Mouse (Mus musculus) embryonic facial prominence, embryonic 12.5 days (tissue): ENCODE measurements at regions not wholly inside any gene's neighbourhood (a gene's known extent, or its start where the extent isn't known, plus 50 kb on each side); places are given as distances from the start of the nearest gene placed in this dataset.

ENCODE experiments used
- ATAC-seq: fragments of 200-750 bp; cut with Nextera tagmentation; 2 replicates; pipeline ENCODE4 v1.8.0; 2017; ENCODE audit not compliant: insufficient number of reproducible peaks, insufficient read depth, low FRiP score, low TSS enrichment
- H3K27ac ChIP-seq: fragments of 300-500 bp; sonication (generic); 2 replicates; pipeline ENCODE4 v1.5.1; 2016; ENCODE audit warnings: mild to moderate bottlenecking
- H3K27me3 ChIP-seq: fragments of 300-500 bp; sonication (generic); 2 replicates; pipeline ENCODE4 v1.6.1; 2016; ENCODE audit warnings: mild to moderate bottlenecking, moderate library complexity
- H3K36me3 ChIP-seq: fragments of 300-500 bp; sonication (generic); 2 replicates; pipeline ENCODE4 v1.6.1; 2016; ENCODE audit warnings: mild to moderate bottlenecking
- H3K4me1 ChIP-seq: fragments of 300-500 bp; sonication (generic); 2 replicates; pipeline ENCODE4 v1.6.1; 2016
- H3K4me2 ChIP-seq: fragments of 300-500 bp; sonication (generic); replicated peaks from 2 replicates; pipeline ENCODE4 v1.6.1; 2016; ENCODE audit warnings: mild to moderate bottlenecking, moderate library complexity
- H3K4me3 ChIP-seq: fragments of 300-500 bp; sonication (generic); 2 replicates; pipeline ENCODE4 v1.5.1; 2016; ENCODE audit warnings: mild to moderate bottlenecking
- H3K9ac ChIP-seq: fragments of 300-500 bp; sonication (generic); 2 replicates; pipeline ENCODE4 v1.6.1; 2016; ENCODE audit warnings: mild to moderate bottlenecking, moderate library complexity
- H3K9me3 ChIP-seq: fragments of 300-500 bp; sonication (generic); 2 replicates; pipeline ENCODE4 v1.6.1; 2016; ENCODE audit warnings: mild to moderate bottlenecking, moderate library complexity
- WGBS: fragments of 180-500 bp; shearing (Covaris S2); methylation state at CpG from one replicate; pipeline ENCODE4 v1.1.7; 2016; 5-methylcytosine and 5-hydroxymethylcytosine counted together

- no peak overlapping the region for H3K4me2 ChIP-seq
- H3K27ac ChIP-seq = no peak overlapping the region
- peaks cover 4% of the 10 kb centered on the region; the same call in 1 of the 2 replicates for H3K4me1 ChIP-seq
- H3K36me3 ChIP-seq = no peaks in the 10 kb centered on the region
- H3K4me3 ChIP-seq = no peak overlapping the region
- no peak overlapping the region for H3K9ac ChIP-seq
- H3K9me3 ChIP-seq = no peaks in the 10 kb centered on the region
- H3K27me3 ChIP-seq = no peaks in the 10 kb centered on the region
- no peak for ATAC-seq
- 45% methylated on average over 5 of the region's 5 CpGs for WGBS
Observed at GRCm38 (mm10) chr9:41412174-41412757, 250.8 kb upstream of the Ubash3b start.

- ATAC-seq = no peak
- H3K9me3 ChIP-seq = no peaks in the 10 kb centered on the region
- no peak overlapping the region for H3K4me3 ChIP-seq
- peaks cover 4% of the 10 kb centered on the region; the same call in 1 of the 2 replicates for H3K4me1 ChIP-seq
- H3K27ac ChIP-seq = no peak overlapping the region
- no peaks in the 10 kb centered on the region for H3K36me3 ChIP-seq
- WGBS = 35% methylated on average over 2 of the region's 2 CpGs
- no peak overlapping the region for H3K4me2 ChIP-seq
- no peaks in the 10 kb centered on the region for H3K27me3 ChIP-seq
- no peak overlapping the region for H3K9ac ChIP-seq
Observed at GRCm38 (mm10) chr9:41408301-41408700, 246.8 kb upstream of the Ubash3b start.

GRCm38 (mm10) chr9:41407078-41407477 is 245.6 kb upstream of the Ubash3b start:
- WGBS = 64% methylated on average over 2 of the region's 2 CpGs

GRCm38 (mm10) chr9:41402942-41403341 is 241.4 kb upstream of the Ubash3b start:
- no peak for ATAC-seq
- Histone ChIP-seq H3K27ac (no peak overlapping the region), H3K36me3 (no peaks in the 10 kb centered on the region), H3K4me3 (no peak overlapping the region), H3K4me1 (no peaks in the 10 kb centered on the region), H3K9ac (no peak overlapping the region), H3K9me3 (no peaks in the 10 kb centered on the region), H3K4me2 (no peak overlapping the region), H3K27me3 (no peaks in the 10 kb centered on the region)
- 80% methylated on average over 3 of the region's 3 CpGs for WGBS

More at GRCm38 (mm10) chr9:41407078-41407477, 245.6 kb upstream of the Ubash3b start:
- Histone ChIP-seq H3K9me3 (no peaks in the 10 kb centered on the region), H3K4me2 (no peak overlapping the region), H3K4me1 (peaks cover 4% of the 10 kb centered on the region; the same call in 1 of the 2 replicates), H3K36me3 (no peaks in the 10 kb centered on the region), H3K27me3 (no peaks in the 10 kb centered on the region), H3K9ac (no peak overlapping the region), H3K4me3 (no peak overlapping the region), H3K27ac (no peak overlapping the region)
- no peak for ATAC-seq

GRCm38 (mm10) chr9:41400950-41401349 is 239.5 kb upstream of the Ubash3b start:
- H3K36me3 ChIP-seq = no peaks in the 10 kb centered on the region
- H3K27me3 ChIP-seq = no peaks in the 10 kb centered on the region
- peaks cover 3% of the 10 kb centered on the region for H3K4me1 ChIP-seq
- WGBS = 88% methylated on average over 6 of the region's 6 CpGs
- no peaks in the 10 kb centered on the region for H3K9me3 ChIP-seq
- ATAC-seq = no peak
- H3K9ac ChIP-seq = no peak overlapping the region
- H3K27ac ChIP-seq = no peak overlapping the region
- no peak overlapping the region for H3K4me3 ChIP-seq
- H3K4me2 ChIP-seq = no peak overlapping the region

GRCm38 (mm10) chr9:41395471-41395870 is 234.0 kb upstream of the Ubash3b start:
- no peak overlapping the region for H3K4me3 ChIP-seq
- ATAC-seq = no peak
- H3K9ac ChIP-seq = no peak overlapping the region
- no peak overlapping the region for H3K27ac ChIP-seq
- peaks cover 25% of the 10 kb centered on the region for H3K4me1 ChIP-seq
- H3K9me3 ChIP-seq = no peaks in the 10 kb centered on the region
- no peak overlapping the region for H3K4me2 ChIP-seq
- WGBS = 18% methylated on average over 4 of the region's 4 CpGs
- no peaks in the 10 kb centered on the region for H3K36me3 ChIP-seq
- H3K27me3 ChIP-seq = no peaks in the 10 kb centered on the region

GRCm38 (mm10) chr9:41391591-41392320 is 230.3 kb upstream of the Ubash3b start:
- Histone ChIP-seq H3K9ac (no peak overlapping the region), H3K36me3 (no peaks in the 10 kb centered on the region), H3K9me3 (no peaks in the 10 kb centered on the region), H3K27me3 (no peaks in the 10 kb centered on the region), H3K4me1 (peaks cover 25% of the 10 kb centered on the region), H3K4me3 (no peak overlapping the region), H3K27ac (peak overlapping the region; percentile 36; the same call in 1 of the 2 replicates), H3K4me2 (no peak overlapping the region)
- ATAC-seq = no peak
- 58% methylated on average over 6 of the region's 6 CpGs for WGBS

GRCm38 (mm10) chr9:41379283-41379682 is 217.8 kb upstream of the Ubash3b start:
- Histone ChIP-seq H3K9me3 (no peaks in the 10 kb centered on the region), H3K4me2 (peak overlapping the region; percentile 59), H3K9ac (no peak overlapping the region), H3K27ac (peak overlapping the region; percentile 86), H3K36me3 (no peaks in the 10 kb centered on the region), H3K27me3 (no peaks in the 10 kb centered on the region), H3K4me3 (no peak overlapping the region), H3K4me1 (peaks cover 45% of the 10 kb centered on the region)
- WGBS = 72% methylated on average over 1 of the region's 1 CpGs
- ATAC-seq = no peak

GRCm38 (mm10) chr9:41378627-41379231 is 217.2 kb upstream of the Ubash3b start:
- Histone ChIP-seq H3K4me3 (0 out of 2 replicates have a peak overlapping the region, but pooled peaks have one; percentile 9), H3K4me2 (peak overlapping the region; percentile 59), H3K36me3 (no peaks in the 10 kb centered on the region), H3K9me3 (no peaks in the 10 kb centered on the region), H3K4me1 (peaks cover 48% of the 10 kb centered on the region), H3K27ac (peak overlapping the region; percentile 86), H3K9ac (no peak overlapping the region), H3K27me3 (no peaks in the 10 kb centered on the region)
- WGBS = 16% methylated on average over 10 of the region's 10 CpGs
- no peak for ATAC-seq

- no peaks in the 10 kb centered on the region for H3K9me3 ChIP-seq
- peak overlapping the region; percentile 86 for H3K27ac ChIP-seq
- ATAC-seq = peak; percentile 35; the same call in 1 of the 2 replicates
- H3K4me3 ChIP-seq = peak overlapping the region; percentile 16
- H3K4me2 ChIP-seq = peak overlapping the region; percentile 59
- peak overlapping the region; percentile 48 for H3K9ac ChIP-seq
- 42% methylated on average over 18 of the region's 18 CpGs for WGBS
- peaks cover 48% of the 10 kb centered on the region for H3K4me1 ChIP-seq
- no peaks in the 10 kb centered on the region for H3K27me3 ChIP-seq
- no peaks in the 10 kb centered on the region for H3K36me3 ChIP-seq
Observed at GRCm38 (mm10) chr9:41377701-41378626, 216.5 kb upstream of the Ubash3b start.
